Mouse (Mus musculus) heart, postnatal 36 days (tissue): ENCODE results near the gene Lce1j. TPM values are rescaled to one million over a fixed set of nuclear protein-coding genes. Genes with fewer than 3 reads are reported as not detected.
"Not testable (repeated sequence)": the region's sequence is repeated elsewhere in the genome, so short reads cannot be mapped to it uniquely, and the experiment has no call there.

Source experiments
- DNase-seq, 2 experiments: peaks; one replicate each; pipeline ENCODE4 v3.0.0; 2021 to 2022
- intact Hi-C: fragments of 180-260 bp; cut with DNase I; formaldehyde crosslinking; loops from one replicate; pipeline ENCODE4 v1.15.1; 2025
- total RNA-seq, 2 experiments: library from RNA; stranded (reverse); gene quantifications; 2 replicates each; pipeline ENCODE4 v1.2.3; 2021

Lce1j gene
- not detected for total RNA-seq

GRCm38 (mm10) chr3:92790414-92790813 is at the start of gene Lce1j:
Lce1j (minus strand) TSS chr3:92790514.
- DNase-seq: no peak
- intact Hi-C loops: no loop called here

- intact Hi-C loops: no loop called here
Observed at GRCm38 (mm10) chr3:92827108-92827507, 36.8 kb upstream of the Lce1j start, which contains the start of gene Kprp. Kprp (minus strand) TSS chr3:92827247.

GRCm38 (mm10) chr3:92825808-92826207 is 35.5 kb upstream of the Lce1j start:
- DNase-seq: no peak
- intact Hi-C loops: no loop called here

More at GRCm38 (mm10) chr3:92827108-92827507, 36.8 kb upstream of the Lce1j start, which contains the start of gene Kprp:
- no peak for DNase-seq

- DNase-seq, intact Hi-C loops: not testable (repeated sequence)
Observed at GRCm38 (mm10) chr3:92816036-92816435, 25.7 kb upstream of the Lce1j start.

DNA sequence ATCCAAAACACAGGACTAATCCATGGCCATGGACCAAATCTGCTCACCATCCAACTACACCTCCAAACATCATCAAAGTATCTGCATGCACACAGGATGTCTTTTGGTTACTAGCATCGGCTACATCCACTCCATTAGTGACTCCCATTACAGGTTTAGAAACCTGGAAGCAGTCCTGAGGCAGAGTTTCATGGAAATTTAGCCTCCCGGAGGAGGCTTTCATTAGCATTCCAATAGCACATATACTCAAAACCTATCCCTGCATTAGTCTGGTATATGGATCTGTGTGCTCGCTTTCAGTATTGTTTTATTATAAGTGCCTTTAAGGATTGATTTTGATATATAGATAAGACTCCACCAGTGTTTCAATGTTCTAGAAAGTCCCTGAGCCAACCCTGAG is 25.3 kb upstream of the Lce1j start:
- DNase-seq: no peak
- intact Hi-C loops: no loop called here

DNA sequence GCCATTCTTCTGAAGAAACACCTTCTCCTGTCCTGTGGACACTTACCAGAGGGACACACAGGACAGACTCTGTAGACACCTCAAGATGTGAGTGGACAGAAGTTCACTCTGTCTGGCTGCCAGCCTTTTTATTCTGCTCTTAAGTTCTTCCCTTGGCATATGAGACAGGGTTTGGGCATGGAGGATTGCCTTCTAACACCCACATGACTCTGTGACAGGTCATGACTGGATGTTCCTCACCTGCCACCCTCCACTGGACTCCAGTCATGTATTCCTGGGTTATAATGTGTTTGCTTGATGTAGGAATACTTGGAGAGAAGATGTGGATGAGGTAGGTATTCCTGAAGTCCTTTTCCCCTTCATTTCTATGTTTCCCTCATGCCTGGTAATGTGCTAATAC is 17.5 kb upstream of the Lce1j start, which contains the start of gene Lce1k:
Lce1k (minus strand) TSS at position 101 of the 400 bp plus-strand sequence.
- DNase-seq: no peak
- intact Hi-C loops: no loop called here

GRCm38 (mm10) chr3:92778799-92779198 is 11.5 kb downstream of the Lce1j start, which contains the start of gene Lce1i:
Lce1i (minus strand) TSS chr3:92778899.
- intact Hi-C loops: no loop called here
- no peak for DNase-seq

GRCm38 (mm10) chr3:92771573-92771972 is 18.7 kb downstream of the Lce1j start:
- no peak for DNase-seq
- intact Hi-C loops: no loop called here

- intact Hi-C loops: loop anchor here (10.0 kb wide), 1 partner anchor 610 kb away; no protein-coding TSS in a partner anchor
- DNase-seq: no peak
Observed at GRCm38 (mm10) chr3:92764965-92765364, 25.3 kb downstream of the Lce1j start, which contains the start of gene Lce1h. Lce1h (minus strand) TSS chr3:92765065.

- intact Hi-C loops: no loop called here
- no peak for DNase-seq
Observed at GRCm38 (mm10) chr3:92753197-92753596, 37.1 kb downstream of the Lce1j start.

DNA sequence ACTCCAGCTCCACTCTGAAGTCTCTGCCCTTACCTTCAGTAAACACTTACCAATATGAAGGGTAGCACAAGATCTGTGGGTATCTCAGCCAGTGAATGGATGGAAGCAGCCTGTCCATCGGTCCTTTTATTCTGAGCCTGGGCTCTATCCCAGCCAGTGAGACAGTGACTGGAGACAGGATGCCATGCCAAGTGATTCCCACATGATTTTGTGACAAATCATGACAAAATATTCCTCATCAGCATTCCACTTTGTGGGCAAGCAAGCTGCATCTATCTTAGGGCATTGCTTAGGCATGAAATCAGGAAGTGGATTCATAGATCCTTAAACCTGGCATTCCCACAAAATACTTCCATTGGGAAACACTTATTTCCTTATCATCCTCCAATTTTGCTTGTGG is 38.1 kb downstream of the Lce1j start, which contains the start of gene Lce1g:
Lce1g (minus strand) TSS at position 101 of the 400 bp plus-strand sequence.
- intact Hi-C loops: no loop called here
- no peak for DNase-seq

DNA sequence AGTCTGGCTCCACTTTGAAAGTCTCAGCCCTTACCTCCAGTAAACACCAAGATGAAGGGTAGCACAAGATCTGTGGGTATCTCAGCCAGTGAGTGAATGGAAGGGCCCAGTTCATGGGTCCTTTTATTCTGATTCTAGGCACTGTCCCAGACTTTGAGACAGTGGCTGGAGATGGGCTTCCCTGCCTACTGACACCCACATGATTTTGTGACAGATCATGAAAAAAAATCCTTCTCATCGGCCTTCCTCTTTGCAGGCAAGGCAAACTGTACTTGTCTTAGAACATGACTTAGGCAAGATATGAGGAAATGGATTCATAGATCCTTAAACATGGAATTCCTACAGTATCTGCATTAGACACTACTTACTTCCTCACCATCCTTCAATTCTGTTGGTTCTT is 51.3 kb downstream of the Lce1j start, which contains the start of gene Gm38119:
Gm38119 (minus strand) TSS at position 101 of the 400 bp plus-strand sequence.
- intact Hi-C loops: no loop called here
- DNase-seq: no peak

Other genes with a start within 250 kb of the Lce1j start
- gene Ivl, start 216.8 kb downstream of the Lce1j start, total RNA-seq: not detected
- not detected for gene Smcp, start 201.5 kb downstream of the Lce1j start, total RNA-seq
- gene 2210017I01Rik, start 183.0 kb downstream of the Lce1j start, total RNA-seq: not detected
- not detected for gene Lce6a, start 168.9 kb downstream of the Lce1j start, total RNA-seq
- gene Lce1a1, start 142.2 kb downstream of the Lce1j start, total RNA-seq: not detected
- gene Lce1b, start 133.6 kb downstream of the Lce1j start, total RNA-seq: not detected
- not detected for gene Lce1a2, start 120.2 kb downstream of the Lce1j start, total RNA-seq
- gene Lce1c, start 111.3 kb downstream of the Lce1j start, total RNA-seq: not detected
- gene Lce1d, start 103.3 kb downstream of the Lce1j start, total RNA-seq: not detected
- not detected for gene Lce1e, start 81.4 kb downstream of the Lce1j start, total RNA-seq
- not detected for gene Lce1f, start 70.2 kb downstream of the Lce1j start, total RNA-seq
- gene Gm38119, start 51.4 kb downstream of the Lce1j start, total RNA-seq: not detected
- not detected for gene Lce1g, start 38.2 kb downstream of the Lce1j start, total RNA-seq
- not detected for gene Lce1h, start 25.4 kb downstream of the Lce1j start, total RNA-seq
- not detected for gene Lce1i, start 11.6 kb downstream of the Lce1j start, total RNA-seq
- gene Lce1k, start 17.4 kb upstream of the Lce1j start, total RNA-seq: not detected
- not detected for gene Kprp, start 36.7 kb upstream of the Lce1j start, total RNA-seq
- gene Lce1l, start 60.8 kb upstream of the Lce1j start, total RNA-seq: not detected
- gene 2310050C09Rik, start 79.7 kb upstream of the Lce1j start, total RNA-seq: not detected
- gene Lce3a, start 135.7 kb upstream of the Lce1j start, total RNA-seq: not detected
- gene Lce3b, start 142.5 kb upstream of the Lce1j start, total RNA-seq: not detected
- gene Lce3c, start 154.0 kb upstream of the Lce1j start, total RNA-seq: not detected
- gene Lce3d, start 166.9 kb upstream of the Lce1j start, total RNA-seq: not detected
- gene Lce3e, start 176.5 kb upstream of the Lce1j start, total RNA-seq: not detected
- not detected for gene Lce3f, start 201.7 kb upstream of the Lce1j start, total RNA-seq
- not detected for gene Crct1, start 225.2 kb upstream of the Lce1j start, total RNA-seq
- gene Lce1m, start 228.5 kb upstream of the Lce1j start, total RNA-seq: not detected